27 mouse cellular contexts compared by ENCODE assay signal in genomic region chr4:130302285-130302870, GRCm38 (mm10). TPM values are rescaled to one million over a fixed set of nuclear protein-coding genes. Genes with fewer than 3 reads are reported as not detected.
DNase-seq lines count a peak whose midpoint lies in the region; ATAC-seq and TF ChIP-seq lines count a peak whose summit lies in the region.
"Had no signal": no experiment of that assay in that cellular context is flagged by ENCODE, and none has a peak within 500 bp of the region (broad histone marks: within the 10 kb centered on the region; RNA-seq: fewer than 3 reads in every experiment).

No protein-coding gene starts in this region.

- H3K9me3 ChIP-seq in MEL (replicated peaks; ENCODE audit: insufficient read depth, low read length) = no peaks in the 10 kb centered on the region
- no peaks in the 10 kb centered on the region for H3K9me3 ChIP-seq in liver, embryonic 11.5 days (ENCODE audit: control insufficient read depth, low read length)
- no peaks in the 10 kb centered on the region for H3K9me3 ChIP-seq in forebrain, embryonic 14.5 days (replicated peaks; ENCODE audit: control insufficient read depth, low read length)
- H3K9me3 ChIP-seq: embryonic facial prominence, embryonic 13.5 days; G1E; hindbrain, embryonic 13.5 days; intestine, embryonic 15.5 days; limb, embryonic 13.5 days; megakaryocyte, embryonic 14.5 days; neural tube, embryonic 15.5 days had no signal

- WGBS in liver, embryonic 11.5 days = 46% methylated on average over 12 of the region's 12 CpGs
- WGBS in forebrain, embryonic 14.5 days = 52% methylated on average over 12 of the region's 12 CpGs

- no peak overlapping the region for H3K4me3 ChIP-seq in MEL (ENCODE audit: control insufficient read depth in 1 of 2, insufficient read depth in 1 of 2, low read depth in 2 of 2, low read length in 2 of 2)
- no peak overlapping the region for H3K4me3 ChIP-seq in liver, embryonic 11.5 days (ENCODE audit: low read depth, low read length)
- no peak overlapping the region for H3K4me3 ChIP-seq in forebrain, embryonic 14.5 days (ENCODE audit: low read depth, low read length)
- H3K4me3 ChIP-seq: embryonic facial prominence, embryonic 13.5 days; gastrocnemius, adult 2 months; hindbrain, embryonic 13.5 days; intestine, embryonic 15.5 days; limb, embryonic 13.5 days; megakaryocyte, embryonic 14.5 days; neural tube, embryonic 15.5 days had no signal

- peak; percentile 77 for ATAC-seq in liver, embryonic 11.5 days (replicated peaks; ENCODE audit: low FRiP score)
- ATAC-seq in megakaryocyte progenitor cell, adult 5-6 weeks (replicated peaks; ENCODE audit: poor library complexity) = peak; percentile 63
- ATAC-seq in forebrain, embryonic 14.5 days = no peak
- ATAC-seq: intestine, embryonic 15.5 days; midbrain, embryonic 16.5 days had no signal

- peak in 1 of 2 experiments; percentile 38; a peak in 2 of 4 replicates for TF ChIP-seq EP300 in MEL (IDR thresholded peaks at IDR 0.05; ENCODE audit: low read depth in 1 of 2, low read length in 2 of 2)

- peak overlapping the region; percentile 34 for H3K4me2 ChIP-seq in liver, embryonic 11.5 days
- H3K4me2 ChIP-seq in forebrain, embryonic 14.5 days (ENCODE audit: low read length) = no peak overlapping the region
- H3K4me2 ChIP-seq: embryonic facial prominence, embryonic 13.5 days; heart, embryonic 11.5 days; hindbrain, embryonic 13.5 days; intestine, embryonic 15.5 days; limb, embryonic 13.5 days; neural tube, embryonic 15.5 days had no signal

- peaks cover 4 to 17% of the 10 kb centered on the region in 2 experiments for H3K4me1 ChIP-seq in MEL (ENCODE audit: control insufficient read depth in 1 of 2, insufficient read depth in 2 of 2, low read length in 2 of 2)
- peaks cover 13% of the 10 kb centered on the region for H3K4me1 ChIP-seq in liver, embryonic 11.5 days (replicated peaks; ENCODE audit: control insufficient read depth, insufficient read depth, low read length)
- no peaks in the 10 kb centered on the region; the same call in 1 of the 2 replicates for H3K4me1 ChIP-seq in forebrain, embryonic 14.5 days (ENCODE audit: control insufficient read depth, insufficient read depth, low read length)
- H3K4me1 ChIP-seq: intestine, embryonic 15.5 days; limb, embryonic 13.5 days had no signal

- peaks cover 0 to 7% of the 10 kb centered on the region in 2 experiments; a peak in 2 of 4 replicates for H3K36me3 ChIP-seq in MEL (ENCODE audit: control insufficient read depth in 1 of 2, insufficient read depth in 2 of 2, low read length in 2 of 2)
- no peaks in the 10 kb centered on the region for H3K36me3 ChIP-seq in liver, embryonic 11.5 days (ENCODE audit: control insufficient read depth, insufficient read depth, low read length)
- no peaks in the 10 kb centered on the region for H3K36me3 ChIP-seq in forebrain, embryonic 14.5 days (ENCODE audit: control insufficient read depth, insufficient read depth, low read length)
- H3K36me3 ChIP-seq: embryonic facial prominence, embryonic 13.5 days; G1E; hindbrain, embryonic 13.5 days; intestine, embryonic 15.5 days; limb, embryonic 13.5 days; neural tube, embryonic 15.5 days had no signal

- no peak for TF ChIP-seq POLR2A in MEL (IDR thresholded peaks at IDR 0.05; ENCODE audit: control insufficient read depth in 1 of 2, insufficient read depth in 1 of 2, low read depth in 1 of 2, low read length in 2 of 2, poor library complexity in 1 of 2)

- H3K27ac ChIP-seq in MEL (ENCODE audit: control insufficient read depth, low read depth, low read length) = no peak overlapping the region
- no peak overlapping the region for H3K27ac ChIP-seq in liver, embryonic 11.5 days (ENCODE audit: low read depth, low read length)
- no peak overlapping the region for H3K27ac ChIP-seq in forebrain, embryonic 14.5 days (ENCODE audit: low read depth, low read length)
- H3K27ac ChIP-seq: embryonic facial prominence, embryonic 13.5 days; gastrocnemius, adult 2 months; hindbrain, embryonic 13.5 days; intestine, embryonic 15.5 days; limb, embryonic 13.5 days; neural tube, embryonic 15.5 days; stomach, postnatal 0 days had no signal

- no peaks in the 10 kb centered on the region for H3K79me2 ChIP-seq in MEL (ENCODE audit: control insufficient read depth, insufficient read depth, low read length, poor library complexity)

- H3K27me3 ChIP-seq in MEL (ENCODE audit: control insufficient read depth in 1 of 2, insufficient read depth in 2 of 2, low read length in 2 of 2) = no peaks in the 10 kb centered on the region
- H3K27me3 ChIP-seq in liver, embryonic 11.5 days (replicated peaks; ENCODE audit: control insufficient read depth, insufficient read depth, low read length) = peaks cover 13% of the 10 kb centered on the region
- H3K27me3 ChIP-seq in forebrain, embryonic 14.5 days (replicated peaks; ENCODE audit: control insufficient read depth, insufficient read depth, low read length) = peaks cover 10% of the 10 kb centered on the region

- DNase-seq in ES-CJ7 (ENCODE audit: low read depth, low spot score) (peak; percentile 68), MEL (ENCODE audit: low read depth, low spot score) (peak; percentile 37)
- no peak for DNase-seq in liver, embryonic 11.5 days (ENCODE audit: low spot score)
- DNase-seq in retina, embryonic 14.5 days (ENCODE audit: low spot score) = no peak
- DNase-seq in layer of hippocampus, adult 18-20 months (ENCODE audit: low spot score in 2 of 2) = no peak
- DNase-seq in forebrain, embryonic 14.5 days (ENCODE audit: low spot score) = no peak
- DNase-seq: adrenal gland, adult 2 months; cerebellum, adult 9-10 months; gastrocnemius, adult 2 months; heart, postnatal 14 days; kidney, adult 9 months had no signal

- TF ChIP-seq CTCF in MEL (IDR thresholded peaks at IDR 0.05 in 2 of 3, conservative IDR thresholded peaks at IDR 0.05 in 1 of 3; ENCODE audit: control insufficient read depth in 1 of 3, insufficient read depth in 1 of 3, low read depth in 2 of 3, low read length in 3 of 3, poor library complexity in 1 of 3, severe bottlenecking in 1 of 3) = no peak

- no peak overlapping the region for H3K9ac ChIP-seq in MEL (ENCODE audit: control insufficient read depth, low read depth, low read length, poor library complexity, severe bottlenecking)
- H3K9ac ChIP-seq in liver, embryonic 11.5 days (ENCODE audit: low read depth, low read length) = no peak overlapping the region
- H3K9ac ChIP-seq in forebrain, embryonic 14.5 days (ENCODE audit: low read length) = no peak overlapping the region
- H3K9ac ChIP-seq: embryonic facial prominence, embryonic 13.5 days; hindbrain, embryonic 13.5 days; intestine, embryonic 15.5 days; limb, embryonic 13.5 days; neural tube, embryonic 15.5 days had no signal

- no peak for TF ChIP-seq RAD21 in MEL (IDR thresholded peaks at IDR 0.05; ENCODE audit: low read depth, low read length)

RNA-seq across cellular contexts. Expression of gene Fabp3, which starts 6.0 kb away (rescaled TPM):
- total RNA-seq in MEL (2012; rRNA removed) = not detected in 2 replicates
- polyA plus RNA-seq in MEL (2012; ENCODE audit: insufficient read depth in 1 of 2, insufficient read length in 2 of 2, low read depth in 1 of 2, low replicate concordance in 2 of 2, missing spikeins in 1 of 2) = under 1 TPM in 1 of 2 experiments, not detected in 1; 0.60 TPM
- polyA plus RNA-seq in liver, embryonic 11.5 days (2014; fragmentation: Nextera tagmentation; extraction: Ambion mirVana) = 5.0 and 6.4 TPM in 2 replicates
- total RNA-seq in megakaryocyte progenitor cell, adult 5-6 weeks (2015) = not detected in 2 replicates
- total RNA-seq in megakaryocyte progenitor cell, adult 5-6 weeks (2017) = not detected in 2 replicates
- total RNA-seq in layer of hippocampus, adult 18-20 months (2021) = 100 to 1,000 TPM in 1 of 2 experiments, 10 to 100 TPM in 1; 91.8 to 107 TPM
- polyA plus RNA-seq in forebrain, embryonic 14.5 days (2014; fragmentation: Nextera tagmentation; extraction: Ambion mirVana) = 107 and 121 TPM in 2 replicates
- total RNA-seq: common myeloid progenitor, adult 5-6 weeks; G1E had no signal
- polyA plus RNA-seq: G1E had no signal

RNA-seq across cellular contexts. Expression of gene Gm10570, which starts 6.1 kb away (rescaled TPM):
- total RNA-seq in MEL (2012; rRNA removed) = not detected in 2 replicates
- polyA plus RNA-seq in MEL (2012; ENCODE audit: insufficient read depth in 1 of 2, insufficient read length in 2 of 2, low read depth in 1 of 2, low replicate concordance in 2 of 2, missing spikeins in 1 of 2) = not detected
- not detected in 2 replicates for polyA plus RNA-seq in liver, embryonic 11.5 days (2014; fragmentation: Nextera tagmentation; extraction: Ambion mirVana)
- total RNA-seq in megakaryocyte progenitor cell, adult 5-6 weeks (2015) = not detected in 2 replicates
- total RNA-seq in megakaryocyte progenitor cell, adult 5-6 weeks (2017) = not detected in 2 replicates
- 1 to 10 TPM in 1 of 2 experiments, under 1 TPM in 1; 0.69 to 2.4 TPM for total RNA-seq in layer of hippocampus, adult 18-20 months (2021)
- polyA plus RNA-seq in forebrain, embryonic 14.5 days (2014; fragmentation: Nextera tagmentation; extraction: Ambion mirVana) = 0.63 and 0.80 TPM in 2 replicates
- total RNA-seq: adrenal gland, adult 2 months; common myeloid progenitor, adult 5-6 weeks; G1E; left cerebral cortex, postnatal 14 days had no signal
- polyA plus RNA-seq: embryonic facial prominence, embryonic 13.5 days; G1E; gonadal fat pad, adult 2 months; heart, embryonic 11.5 days; intestine, embryonic 15.5 days; limb, embryonic 13.5 days; lung, embryonic 16.5 days; stomach, postnatal 0 days; thymus, postnatal 0 days had no signal

RNA-seq across cellular contexts. Expression of gene Serinc2, which starts 23.4 kb away (rescaled TPM):
- not detected in 2 replicates for total RNA-seq in MEL (2012; rRNA removed)
- under 1 TPM in 1 of 2 experiments, not detected in 1; 0.21 TPM for polyA plus RNA-seq in MEL (2012; ENCODE audit: insufficient read depth in 1 of 2, insufficient read length in 2 of 2, low read depth in 1 of 2, low replicate concordance in 2 of 2, missing spikeins in 1 of 2)
- 6.1 and 6.8 TPM in 2 replicates for polyA plus RNA-seq in liver, embryonic 11.5 days (2014; fragmentation: Nextera tagmentation; extraction: Ambion mirVana)
- 0.07 TPM in 1 of 2 replicates, not detected in the other for total RNA-seq in megakaryocyte progenitor cell, adult 5-6 weeks (2015)
- total RNA-seq in megakaryocyte progenitor cell, adult 5-6 weeks (2017) = not detected in 2 replicates
- total RNA-seq in layer of hippocampus, adult 18-20 months (2021) = 10 to 100 TPM in 1 of 2 experiments, 1 to 10 TPM in 1; 9.4 to 11.2 TPM
- 79.1 and 93.9 TPM in 2 replicates for polyA plus RNA-seq in forebrain, embryonic 14.5 days (2014; fragmentation: Nextera tagmentation; extraction: Ambion mirVana)
- total RNA-seq: common myeloid progenitor, adult 5-6 weeks; G1E had no signal
- polyA plus RNA-seq: G1E had no signal

RNA-seq across cellular contexts. Expression of gene Zcchc17, which starts 57.4 kb away (rescaled TPM):
- 35.8 and 43.7 TPM in 2 replicates for total RNA-seq in MEL (2012; rRNA removed)
- polyA plus RNA-seq in MEL (2012; ENCODE audit: insufficient read depth in 1 of 2, insufficient read length in 2 of 2, low read depth in 1 of 2, low replicate concordance in 2 of 2, missing spikeins in 1 of 2) = 10 to 100 TPM in 1 of 2 experiments, not detected in 1; 62.5 TPM
- polyA plus RNA-seq in liver, embryonic 11.5 days (2014; fragmentation: Nextera tagmentation; extraction: Ambion mirVana) = 65.0 and 70.5 TPM in 2 replicates
- total RNA-seq in megakaryocyte progenitor cell, adult 5-6 weeks (2015) = 16.0 and 21.9 TPM in 2 replicates
- 81.3 and 132 TPM in 2 replicates for total RNA-seq in megakaryocyte progenitor cell, adult 5-6 weeks (2017)
- total RNA-seq in layer of hippocampus, adult 18-20 months (2021) = 10 to 100 TPM; 66.7 to 72.6 TPM
- polyA plus RNA-seq in forebrain, embryonic 14.5 days (2014; fragmentation: Nextera tagmentation; extraction: Ambion mirVana) = 91.3 and 91.7 TPM in 2 replicates

RNA-seq across cellular contexts. Expression of gene Snrnp40, which starts 57.6 kb away (rescaled TPM):
- 127 and 133 TPM in 2 replicates for total RNA-seq in MEL (2012; rRNA removed)
- polyA plus RNA-seq in MEL (2012; ENCODE audit: insufficient read depth in 1 of 2, insufficient read length in 2 of 2, low read depth in 1 of 2, low replicate concordance in 2 of 2, missing spikeins in 1 of 2) = 100 to 1,000 TPM; 151 to 371 TPM
- polyA plus RNA-seq in liver, embryonic 11.5 days (2014; fragmentation: Nextera tagmentation; extraction: Ambion mirVana) = 151 and 170 TPM in 2 replicates
- total RNA-seq in megakaryocyte progenitor cell, adult 5-6 weeks (2015) = 65.9 and 66.0 TPM in 2 replicates
- 89.7 and 90.8 TPM in 2 replicates for total RNA-seq in megakaryocyte progenitor cell, adult 5-6 weeks (2017)
- 10 to 100 TPM; 31.2 to 32.6 TPM for total RNA-seq in layer of hippocampus, adult 18-20 months (2021)
- 143 and 160 TPM in 2 replicates for polyA plus RNA-seq in forebrain, embryonic 14.5 days (2014; fragmentation: Nextera tagmentation; extraction: Ambion mirVana)

Comparison
In these comparisons a context has a peak if more than half of its experiments do, and no peak if none do; other contexts are left out.
1. DNase-seq: peak in ES-CJ7 (single experiment) and MEL (single experiment); none in liver, embryonic 11.5 days (single experiment), retina, embryonic 14.5 days (single experiment), layer of hippocampus, adult 18-20 months (0 of 2) and forebrain, embryonic 14.5 days (single experiment).
2. RNA of gene Fabp3, which starts 6.0 kb away (total RNA-seq): 91.8 to 107 TPM in layer of hippocampus, adult 18-20 months; not detected in MEL and not detected in megakaryocyte progenitor cell, adult 5-6 weeks; every median in the first group is over 10 times any median in the second.